In genomic region chr11:50622238-50622726, GRCm38 (mm10) we compare ENCODE assay signal across 9 mouse cellular contexts. TPM values are rescaled to one million over a fixed set of nuclear protein-coding genes. Genes with fewer than 3 reads are reported as not detected.
DNase-seq lines count a peak whose midpoint lies in the region; ATAC-seq and TF ChIP-seq lines count a peak whose summit lies in the region.
"Had no signal": no experiment of that assay in that cellular context is flagged by ENCODE, and none has a peak within 500 bp of the region (broad histone marks: within the 10 kb centered on the region; RNA-seq: fewer than 3 reads in every experiment).

No protein-coding gene starts in this region.

- TF ChIP-seq CTCF in E14TG2a.4 (conservative IDR thresholded peaks at IDR 0.05; ENCODE audit: low read length), result no peak
- no peak for TF ChIP-seq CTCF in brain, embryonic 14.5 days (IDR thresholded peaks at IDR 0.05; ENCODE audit: borderline replicate concordance, extremely low read depth, insufficient read depth, insufficient read length)

- H3K36me3 ChIP-seq in E14TG2a.4 (ENCODE audit: insufficient read depth, low read length), result no peaks in the 10 kb centered on the region

- TF ChIP-seq POLR2A in brain, embryonic 14.5 days (IDR thresholded peaks at IDR 0.05; ENCODE audit: borderline replicate concordance, extremely low read depth, insufficient read depth, insufficient read length, poor library complexity, severe bottlenecking), result no peak

- H3K4me1 ChIP-seq in E14TG2a.4 (replicated peaks; ENCODE audit: low read depth, low read length), result peaks cover 21% of the 10 kb centered on the region
- H3K4me1 ChIP-seq: megakaryocyte, embryonic 14.5 days had no signal

- H3K27me3 ChIP-seq in E14TG2a.4 (ENCODE audit: insufficient read depth, low read length), result peaks cover 45% of the 10 kb centered on the region

- peaks cover 2% of the 10 kb centered on the region; the same call in 1 of the 2 replicates for H3K9me3 ChIP-seq in E14TG2a.4 (ENCODE audit: low read length)
- H3K9me3 ChIP-seq: megakaryocyte, embryonic 14.5 days had no signal

- peak; percentile 43 for DNase-seq in brain, embryonic 14.5 days (ENCODE audit: low read depth)
- DNase-seq in heart, adult 9 months (ENCODE audit: low spot score in 2 of 2), result peak; percentile 81 to 87
- DNase-seq in kidney, postnatal 10 days, result peak; percentile 84
- peak; percentile 46 for DNase-seq in ovary, postnatal 14 days (ENCODE audit: low spot score)
- no peak for DNase-seq in layer of hippocampus, postnatal 25 days (ENCODE audit: extremely low spot score in 1 of 2, low spot score in 1 of 2)
- no peak for DNase-seq in right cerebral cortex, postnatal 10 days (ENCODE audit: low spot score in 2 of 2)

- ATAC-seq in erythroblast, adult 5-6 weeks (replicated peaks; ENCODE audit: low FRiP score, poor library complexity, severe bottlenecking), result no peak

- peak overlapping the region; percentile 52 for H3K4me3 ChIP-seq in E14TG2a.4 (replicated peaks; ENCODE audit: low read length)
- H3K4me3 ChIP-seq: megakaryocyte, embryonic 14.5 days had no signal

RNA-seq across cellular contexts. Expression of gene Adamts2, which starts 20.4 kb away (rescaled TPM):
- 4.8 and 8.2 TPM in 2 replicates for polyA plus RNA-seq in brain, embryonic 14.5 days (2012; rRNA removed)
- 10 to 100 TPM in 1 of 2 experiments, 1 to 10 TPM in 1; 9.0 to 13.5 TPM for total RNA-seq in layer of hippocampus, postnatal 25 days (2021)
- total RNA-seq in erythroblast, adult 5-6 weeks (2015; ENCODE audit: low replicate concordance), result not detected in 2 replicates
- total RNA-seq in erythroblast, adult 5-6 weeks (2017; ENCODE audit: low replicate concordance), result 0.09 and 0.28 TPM in 2 replicates

Comparison
In these comparisons a context has a peak if more than half of its experiments do, and no peak if none do; other contexts are left out.
1. DNase-seq: peak in brain, embryonic 14.5 days (single experiment), heart, adult 9 months (2 of 2), kidney, postnatal 10 days (single experiment) and ovary, postnatal 14 days (single experiment); none in layer of hippocampus, postnatal 25 days (0 of 2) and right cerebral cortex, postnatal 10 days (0 of 2).
2. RNA of gene Adamts2, which starts 20.4 kb away (total RNA-seq): 9.0 to 13.5 TPM in layer of hippocampus, postnatal 25 days; 0.09 to 0.28 TPM in erythroblast, adult 5-6 weeks; every median in the first group is over 4 times any median in the second.